Mouse (Mus musculus): ENCODE measurements at regions not wholly inside any gene's neighbourhood (a gene's known extent, or its start where the extent isn't known, plus 50 kb on each side); places are given as distances from the start of the nearest gene placed in this dataset.

- no peak for ATAC-seq (replicated peaks; ENCODE audit: insufficient number of reproducible peaks, low FRiP score, low TSS enrichment, low read depth)
- Histone ChIP-seq H3K36me3 (replicated peaks; ENCODE audit: control insufficient read depth, insufficient read depth, low read depth, low read length) (no peaks in the 10 kb centered on the region), H3K27ac (replicated peaks; ENCODE audit: low read depth, low read length) (no peak overlapping the region), H3K27me3 (ENCODE audit: control insufficient read depth, insufficient read depth, low read length) (no peaks in the 10 kb centered on the region), H3K4me1 (ENCODE audit: control insufficient read depth, insufficient read depth, low read length) (no peaks in the 10 kb centered on the region), H3K4me3 (ENCODE audit: low read depth, low read length) (no peak overlapping the region), H3K4me2 (ENCODE audit: low read depth, low read length) (no peak overlapping the region), H3K9me3 (replicated peaks; ENCODE audit: control insufficient read depth, low read length) (no peaks in the 10 kb centered on the region), H3K9ac (replicated peaks; ENCODE audit: low read length) (no peak overlapping the region)
- WGBS = 86% methylated on average over 3 of the region's 3 CpGs
- DNase-seq (ENCODE audit: low spot score) = no peak
Observed at GRCm38 (mm10) chr2:9525910-9526309, 355.1 kb upstream of the 4930412O13Rik start.

GRCm38 (mm10) chr2:9535141-9535658, 345.9 kb upstream of the 4930412O13Rik start:
- DNase-seq (ENCODE audit: low spot score) (no peak), ATAC-seq (replicated peaks; ENCODE audit: insufficient number of reproducible peaks, low FRiP score, low TSS enrichment, low read depth) (no peak)
- H3K4me2 ChIP-seq (ENCODE audit: low read depth, low read length) = no peak overlapping the region
- H3K36me3 ChIP-seq (replicated peaks; ENCODE audit: control insufficient read depth, insufficient read depth, low read depth, low read length) = no peaks in the 10 kb centered on the region
- no peak overlapping the region for H3K4me3 ChIP-seq (ENCODE audit: low read depth, low read length)
- H3K9me3 ChIP-seq (replicated peaks; ENCODE audit: control insufficient read depth, low read length) = no peaks in the 10 kb centered on the region
- H3K27ac ChIP-seq (replicated peaks; ENCODE audit: low read depth, low read length) = no peak overlapping the region
- no peak overlapping the region for H3K9ac ChIP-seq (replicated peaks; ENCODE audit: low read length)
- no peaks in the 10 kb centered on the region for H3K4me1 ChIP-seq (ENCODE audit: control insufficient read depth, insufficient read depth, low read length)
- 85% methylated on average over 2 of the region's 2 CpGs for WGBS
- no peaks in the 10 kb centered on the region for H3K27me3 ChIP-seq (ENCODE audit: control insufficient read depth, insufficient read depth, low read length)

- Histone ChIP-seq H3K27me3 (ENCODE audit: control insufficient read depth, insufficient read depth, low read length) (no peaks in the 10 kb centered on the region), H3K27ac (replicated peaks; ENCODE audit: low read depth, low read length) (no peak overlapping the region), H3K4me1 (ENCODE audit: control insufficient read depth, insufficient read depth, low read length) (no peaks in the 10 kb centered on the region), H3K4me2 (ENCODE audit: low read depth, low read length) (no peak overlapping the region), H3K4me3 (ENCODE audit: low read depth, low read length) (no peak overlapping the region), H3K36me3 (replicated peaks; ENCODE audit: control insufficient read depth, insufficient read depth, low read depth, low read length) (no peaks in the 10 kb centered on the region), H3K9ac (replicated peaks; ENCODE audit: low read length) (no peak overlapping the region), H3K9me3 (replicated peaks; ENCODE audit: control insufficient read depth, low read length) (no peaks in the 10 kb centered on the region)
- ATAC-seq (replicated peaks; ENCODE audit: insufficient number of reproducible peaks, low FRiP score, low TSS enrichment, low read depth) (no peak), DNase-seq (ENCODE audit: low spot score) (no peak)
- WGBS = 80% methylated on average over 10 of the region's 10 CpGs
Observed at GRCm38 (mm10) chr2:9547771-9548590, 333.1 kb upstream of the 4930412O13Rik start.

- ATAC-seq (replicated peaks; ENCODE audit: insufficient number of reproducible peaks, low FRiP score, low TSS enrichment, low read depth) (no peak), DNase-seq (ENCODE audit: low spot score) (no peak)
- Histone ChIP-seq H3K9ac (replicated peaks; ENCODE audit: low read length) (no peak overlapping the region), H3K4me2 (ENCODE audit: low read depth, low read length) (no peak overlapping the region), H3K4me1 (ENCODE audit: control insufficient read depth, insufficient read depth, low read length) (no peaks in the 10 kb centered on the region), H3K27me3 (ENCODE audit: control insufficient read depth, insufficient read depth, low read length) (no peaks in the 10 kb centered on the region), H3K27ac (replicated peaks; ENCODE audit: low read depth, low read length) (no peak overlapping the region), H3K9me3 (replicated peaks; ENCODE audit: control insufficient read depth, low read length) (no peaks in the 10 kb centered on the region), H3K36me3 (replicated peaks; ENCODE audit: control insufficient read depth, insufficient read depth, low read depth, low read length) (no peaks in the 10 kb centered on the region), H3K4me3 (ENCODE audit: low read depth, low read length) (no peak overlapping the region)
Observed at GRCm38 (mm10) chr2:9553313-9553712, 327.7 kb upstream of the 4930412O13Rik start.

GRCm38 (mm10) chr2:9564487-9565043, 316.5 kb upstream of the 4930412O13Rik start:
- no peaks in the 10 kb centered on the region for H3K36me3 ChIP-seq (replicated peaks; ENCODE audit: control insufficient read depth, insufficient read depth, low read depth, low read length)
- H3K27me3 ChIP-seq (ENCODE audit: control insufficient read depth, insufficient read depth, low read length) = no peaks in the 10 kb centered on the region
- no peak for DNase-seq (ENCODE audit: low spot score)
- no peaks in the 10 kb centered on the region for H3K9me3 ChIP-seq (replicated peaks; ENCODE audit: control insufficient read depth, low read length)
- no peak overlapping the region for H3K4me2 ChIP-seq (ENCODE audit: low read depth, low read length)
- no peak overlapping the region for H3K27ac ChIP-seq (replicated peaks; ENCODE audit: low read depth, low read length)
- 68% methylated on average over 6 of the region's 6 CpGs for WGBS
- H3K4me1 ChIP-seq (ENCODE audit: control insufficient read depth, insufficient read depth, low read length) = no peaks in the 10 kb centered on the region
- H3K9ac ChIP-seq (replicated peaks; ENCODE audit: low read length) = no peak overlapping the region
- no peak overlapping the region for H3K4me3 ChIP-seq (ENCODE audit: low read depth, low read length)
- no peak for ATAC-seq (replicated peaks; ENCODE audit: insufficient number of reproducible peaks, low FRiP score, low TSS enrichment, low read depth)

- no peak overlapping the region for H3K9ac ChIP-seq (replicated peaks; ENCODE audit: low read length)
- no peaks in the 10 kb centered on the region for H3K27me3 ChIP-seq (ENCODE audit: control insufficient read depth, insufficient read depth, low read length)
- H3K9me3 ChIP-seq (replicated peaks; ENCODE audit: control insufficient read depth, low read length) = no peaks in the 10 kb centered on the region
- H3K4me3 ChIP-seq (ENCODE audit: low read depth, low read length) = no peak overlapping the region
- H3K36me3 ChIP-seq (replicated peaks; ENCODE audit: control insufficient read depth, insufficient read depth, low read depth, low read length) = no peaks in the 10 kb centered on the region
- WGBS = 85% methylated on average over 4 of the region's 4 CpGs
- H3K27ac ChIP-seq (replicated peaks; ENCODE audit: low read depth, low read length) = no peak overlapping the region
- DNase-seq (ENCODE audit: low spot score) (no peak), ATAC-seq (replicated peaks; ENCODE audit: insufficient number of reproducible peaks, low FRiP score, low TSS enrichment, low read depth) (no peak)
- no peaks in the 10 kb centered on the region for H3K4me1 ChIP-seq (ENCODE audit: control insufficient read depth, insufficient read depth, low read length)
- H3K4me2 ChIP-seq (ENCODE audit: low read depth, low read length) = no peak overlapping the region
Observed at GRCm38 (mm10) chr2:9569220-9569619, 311.8 kb upstream of the 4930412O13Rik start.

- ATAC-seq (replicated peaks; ENCODE audit: insufficient number of reproducible peaks, low FRiP score, low TSS enrichment, low read depth) = no peak
Observed at GRCm38 (mm10) chr2:9574196-9574595, 306.9 kb upstream of the 4930412O13Rik start.

GRCm38 (mm10) chr2:9574651-9575050, 306.4 kb upstream of the 4930412O13Rik start:
- Histone ChIP-seq H3K4me1 (ENCODE audit: control insufficient read depth, insufficient read depth, low read length) (no peaks in the 10 kb centered on the region), H3K4me2 (ENCODE audit: low read depth, low read length) (no peak overlapping the region), H3K36me3 (replicated peaks; ENCODE audit: control insufficient read depth, insufficient read depth, low read depth, low read length) (no peaks in the 10 kb centered on the region), H3K9ac (replicated peaks; ENCODE audit: low read length) (no peak overlapping the region), H3K4me3 (ENCODE audit: low read depth, low read length) (no peak overlapping the region), H3K27ac (replicated peaks; ENCODE audit: low read depth, low read length) (no peak overlapping the region), H3K27me3 (ENCODE audit: control insufficient read depth, insufficient read depth, low read length) (no peaks in the 10 kb centered on the region), H3K9me3 (replicated peaks; ENCODE audit: control insufficient read depth, low read length) (no peaks in the 10 kb centered on the region)
- ATAC-seq (replicated peaks; ENCODE audit: insufficient number of reproducible peaks, low FRiP score, low TSS enrichment, low read depth) (no peak), DNase-seq (ENCODE audit: low spot score) (no peak)
- 94% methylated on average over 5 of the region's 5 CpGs for WGBS

More at GRCm38 (mm10) chr2:9574196-9574595, 306.9 kb upstream of the 4930412O13Rik start:
- WGBS = 74% methylated on average over 6 of the region's 6 CpGs
- Histone ChIP-seq H3K4me1 (ENCODE audit: control insufficient read depth, insufficient read depth, low read length) (no peaks in the 10 kb centered on the region), H3K4me3 (ENCODE audit: low read depth, low read length) (no peak overlapping the region), H3K4me2 (ENCODE audit: low read depth, low read length) (no peak overlapping the region), H3K9ac (replicated peaks; ENCODE audit: low read length) (no peak overlapping the region), H3K27me3 (ENCODE audit: control insufficient read depth, insufficient read depth, low read length) (no peaks in the 10 kb centered on the region), H3K9me3 (replicated peaks; ENCODE audit: control insufficient read depth, low read length) (no peaks in the 10 kb centered on the region), H3K36me3 (replicated peaks; ENCODE audit: control insufficient read depth, insufficient read depth, low read depth, low read length) (no peaks in the 10 kb centered on the region), H3K27ac (replicated peaks; ENCODE audit: low read depth, low read length) (no peak overlapping the region)
- DNase-seq (ENCODE audit: low spot score) = no peak

All from embryonic facial prominence, embryonic 11.5 days (tissue).